Mouse (Mus musculus) liver, embryonic 14.5 days (tissue): ENCODE measurements around the gene Neurl1a. TPM values are rescaled to one million over a fixed set of nuclear protein-coding genes. Genes with fewer than 3 reads are reported as not detected.
A peak's percentile ranks its signal among the peaks of the same experiment; 100 is the strongest.

Experiments used
- ATAC-seq: fragments of 200-750 bp; cut with Nextera tagmentation; 2 replicates; pipeline ENCODE4 v1.8.0; 2017; ENCODE audit warnings: moderate number of reproducible peaks, mild to moderate bottlenecking, moderate library complexity; ENCODE audit not compliant: insufficient read depth
- DNase-seq, 3 experiments: peaks; one replicate each; pipeline ENCODE4 v3.0.0-alpha.2; 2012 to 2013; ENCODE audit warnings: low read depth in 3 of 3, low spot score in 3 of 3
- H3K27ac ChIP-seq: fragments of 300-500 bp; sonication (generic); 2 replicates; pipeline ENCODE4 v1.5.1; 2014; ENCODE audit warnings: moderate library complexity, mild to moderate bottlenecking, control low read depth, inconsistent platforms
- H3K27me3 ChIP-seq: fragments of 300-500 bp; sonication (generic); 2 replicates; pipeline ENCODE4 v1.6.1; 2014; ENCODE audit warnings: mild to moderate bottlenecking, low read length, moderate library complexity; ENCODE audit not compliant: control insufficient read depth, insufficient read depth
- H3K36me3 ChIP-seq: fragments of 300-500 bp; sonication (generic); replicated peaks from 2 replicates; pipeline ENCODE4 v1.6.1; 2014; ENCODE audit warnings: low read depth; ENCODE audit not compliant: control insufficient read depth, insufficient read depth
- H3K4me1 ChIP-seq, 2 experiments: fragments of 200-500 bp in 1 of 2; fragments of 300-500 bp in 1 of 2; sonication (generic) in 1 of 2; replicated peaks; 2 replicates each; pipeline ENCODE4 v1.6.1; 2012 to 2014; ENCODE audit warnings: antibody characterized with exemption in 1 of 2, inconsistent platforms in 1 of 2, low read length in 1 of 2; ENCODE audit not compliant: control insufficient read depth in 2 of 2, insufficient read depth in 2 of 2
- H3K4me2 ChIP-seq: fragments of 300-500 bp; sonication (generic); 2 replicates; pipeline ENCODE4 v1.6.1; 2014; ENCODE audit warnings: low read depth, mild to moderate bottlenecking, control low read depth, moderate library complexity
- H3K4me3 ChIP-seq, 2 experiments: fragments of 200-500 bp in 1 of 2; fragments of 300-500 bp in 1 of 2; sonication (generic) in 1 of 2; 2 replicates each; pipeline ENCODE4 v1.5.1; 2012 to 2014; ENCODE audit warnings: low read depth in 2 of 2, low read length in 2 of 2, mild to moderate bottlenecking in 2 of 2, control low read depth in 1 of 2, inconsistent platforms in 1 of 2, moderate library complexity in 1 of 2; ENCODE audit not compliant: insufficient read depth in 1 of 2
- H3K9ac ChIP-seq: fragments of 300-500 bp; sonication (generic); replicated peaks from 2 replicates; pipeline ENCODE4 v1.6.1; 2014; ENCODE audit warnings: mild to moderate bottlenecking, control low read depth, moderate library complexity
- H3K9me3 ChIP-seq: fragments of 300-500 bp; sonication (generic); 2 replicates; pipeline ENCODE4 v1.6.1; 2016; ENCODE audit warnings: low read length, mixed read lengths; ENCODE audit not compliant: control insufficient read depth
- CTCF ChIP-seq: IDR thresholded peaks from 2 replicates; pipeline ENCODE4 v1.5.1; 2016; ENCODE audit warnings: antibody characterized with exemption, low read depth, control low read depth
- EP300 ChIP-seq: IDR thresholded peaks from 2 replicates; pipeline ENCODE4 v1.6.1; 2016; ENCODE audit warnings: antibody characterized with exemption, low read depth
- WGBS: fragments of 180-500 bp; shearing (Covaris S2); extraction: QIAGEN DNeasy Blood & Tissue Kit; methylation state at CpG from one replicate; pipeline ENCODE4 v1.1.7; 2014; ENCODE audit not compliant: insufficient replicate concordance; 5-methylcytosine and 5-hydroxymethylcytosine counted together
- polyA plus RNA-seq, 2 experiments: library from polyadenylated mRNA; depleted of rRNA in 1 of 2; stranded (reverse) in 1 of 2; unstranded in 1 of 2; fragments of >200 nt; fragmentation: Nextera tagmentation in 1 of 2; extraction: Ambion mirVana in 1 of 2; gene quantifications; 2 replicates each; pipeline versions ENCODE4 v1.2.1 to v1.2.3; 2012 to 2014

The Neurl1a gene
- polyA plus RNA-seq, 2 experiments, result 0.53 to 0.70 TPM

DNA sequence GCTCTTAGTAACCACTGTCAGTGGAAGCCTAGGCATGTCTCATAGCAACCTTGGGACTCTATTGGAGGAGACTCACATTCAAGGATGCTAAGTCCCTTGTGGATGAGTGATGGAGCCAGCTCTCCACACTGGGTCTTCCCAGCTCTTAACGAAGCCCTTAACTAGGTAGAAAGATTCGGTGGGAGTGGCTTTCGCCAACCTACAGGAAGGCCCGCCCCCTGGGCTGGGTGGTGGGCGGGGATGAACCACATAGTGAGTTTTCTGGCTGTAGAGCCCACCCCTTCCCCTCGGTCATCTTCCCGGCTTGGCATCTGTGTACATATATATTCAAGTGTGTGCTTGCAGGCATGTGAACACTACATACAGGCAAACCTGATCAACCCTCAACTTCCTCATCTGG, 62.3 kb downstream of the Neurl1a start:
- Histone ChIP-seq H3K27me3 (no peaks in the 10 kb centered on the region), H3K4me2 (no peak overlapping the region), H3K9me3 (no peaks in the 10 kb centered on the region), H3K36me3 (no peaks in the 10 kb centered on the region), H3K9ac (no peak overlapping the region), H3K4me3 (no peak overlapping the region), H3K27ac (no peak overlapping the region), H3K4me1 (0 out of 4 replicates have a peak, but pooled peaks cover 0 to 2% of the 10 kb centered on the region in 2 experiments)
- TF ChIP-seq EP300, result no peak
- no peak for TF ChIP-seq CTCF
- ATAC-seq, result no peak
- DNase-seq, result no peak
- 26% methylated on average over 7 of the region's 7 CpGs for WGBS

DNA sequence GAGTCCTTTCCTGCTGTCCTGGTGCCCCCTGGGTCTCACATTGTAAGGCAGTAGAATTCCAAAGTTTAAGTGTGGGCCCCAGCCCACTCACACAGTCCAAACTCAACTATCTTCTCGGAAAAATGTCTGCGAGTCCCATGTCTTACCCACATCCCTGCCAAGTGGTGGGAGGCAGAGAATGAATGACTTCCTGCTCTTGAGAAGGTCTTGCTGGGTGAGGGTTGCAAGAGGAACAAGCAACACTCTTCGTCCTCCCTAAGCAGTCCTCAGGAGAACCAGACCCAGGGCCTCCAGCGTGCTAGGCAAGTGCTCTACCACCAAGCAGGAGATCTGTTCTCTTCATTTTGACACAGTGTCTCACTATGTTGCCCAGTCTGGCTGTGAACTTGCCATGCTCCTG, 63.6 kb downstream of the Neurl1a start:
- Histone ChIP-seq H3K4me1 (0 out of 4 replicates have a peak, but pooled peaks cover 0 to 2% of the 10 kb centered on the region in 2 experiments), H3K36me3 (no peaks in the 10 kb centered on the region), H3K9ac (no peak overlapping the region), H3K27me3 (no peaks in the 10 kb centered on the region), H3K4me3 (no peak overlapping the region), H3K4me2 (no peak overlapping the region), H3K27ac (no peak overlapping the region), H3K9me3 (no peaks in the 10 kb centered on the region)
- no peak for DNase-seq
- TF ChIP-seq CTCF (no peak), EP300 (no peak)
- WGBS, result 32% methylated on average over 4 of the region's 4 CpGs
- no peak for ATAC-seq

DNA sequence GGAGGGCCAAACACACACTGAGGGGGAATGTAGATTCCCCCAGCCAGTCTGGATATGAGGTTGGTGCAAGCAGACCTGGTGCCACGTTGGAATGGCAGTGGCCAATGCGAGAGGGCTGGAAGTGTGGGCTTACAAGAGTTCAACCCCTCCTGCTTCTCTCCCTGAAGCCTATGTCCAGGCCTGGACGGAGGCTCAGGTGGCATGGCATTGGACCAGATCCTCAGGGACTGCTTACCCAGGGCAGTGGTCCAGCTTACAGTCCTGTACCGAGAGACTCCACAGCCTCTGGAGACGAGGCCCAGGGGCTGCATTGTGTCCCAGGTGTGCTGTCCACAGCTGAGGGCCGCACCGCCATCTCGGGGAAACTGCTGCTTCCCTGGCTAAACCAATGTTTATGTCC, 66.9 kb downstream of the Neurl1a start:
- no peaks in the 10 kb centered on the region for H3K9me3 ChIP-seq
- H3K27me3 ChIP-seq, result no peaks in the 10 kb centered on the region
- no peak overlapping the region for H3K4me2 ChIP-seq
- H3K36me3 ChIP-seq, result no peaks in the 10 kb centered on the region
- DNase-seq (no peak), ATAC-seq (no peak)
- H3K27ac ChIP-seq, result no peak overlapping the region
- WGBS, result 66% methylated on average over 8 of the region's 8 CpGs
- 0 out of 4 replicates have a peak, but pooled peaks cover 0 to 2% of the 10 kb centered on the region in 2 experiments for H3K4me1 ChIP-seq
- H3K4me3 ChIP-seq, result no peak overlapping the region
- H3K9ac ChIP-seq, result no peak overlapping the region
- no peak for TF ChIP-seq EP300
- no peak for TF ChIP-seq CTCF

DNA sequence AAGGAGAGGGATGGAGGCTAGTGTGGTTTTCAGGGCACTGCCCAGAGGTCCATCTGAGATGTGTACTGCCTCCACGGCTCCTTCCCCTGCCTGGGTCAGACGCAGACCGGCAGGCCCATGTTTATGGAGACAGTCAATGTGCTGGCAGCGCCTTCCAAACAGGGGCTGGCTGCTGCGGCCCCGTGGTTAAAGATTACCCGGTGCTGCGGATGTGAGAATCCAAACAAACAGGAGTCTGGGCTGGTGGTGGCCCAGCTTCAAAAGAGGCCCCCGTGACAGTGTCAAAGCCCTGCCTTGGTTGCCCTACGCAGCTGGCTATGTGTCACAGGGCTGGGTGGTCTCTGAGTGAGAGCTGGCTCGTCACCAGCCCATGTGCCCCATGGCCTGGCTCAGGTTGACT, 69.2 kb downstream of the Neurl1a start:
- Histone ChIP-seq H3K4me1 (no peaks in the 10 kb centered on the region), H3K36me3 (no peaks in the 10 kb centered on the region), H3K9ac (no peak overlapping the region), H3K4me2 (no peak overlapping the region), H3K4me3 (no peak overlapping the region), H3K27ac (no peak overlapping the region), H3K27me3 (peaks cover 7% of the 10 kb centered on the region), H3K9me3 (no peaks in the 10 kb centered on the region)
- DNase-seq (no peak), ATAC-seq (peak; percentile 41; the same call in 1 of the 2 replicates)
- no peak for TF ChIP-seq CTCF
- TF ChIP-seq EP300, result no peak
- WGBS, result 49% methylated on average over 11 of the region's 11 CpGs

DNA sequence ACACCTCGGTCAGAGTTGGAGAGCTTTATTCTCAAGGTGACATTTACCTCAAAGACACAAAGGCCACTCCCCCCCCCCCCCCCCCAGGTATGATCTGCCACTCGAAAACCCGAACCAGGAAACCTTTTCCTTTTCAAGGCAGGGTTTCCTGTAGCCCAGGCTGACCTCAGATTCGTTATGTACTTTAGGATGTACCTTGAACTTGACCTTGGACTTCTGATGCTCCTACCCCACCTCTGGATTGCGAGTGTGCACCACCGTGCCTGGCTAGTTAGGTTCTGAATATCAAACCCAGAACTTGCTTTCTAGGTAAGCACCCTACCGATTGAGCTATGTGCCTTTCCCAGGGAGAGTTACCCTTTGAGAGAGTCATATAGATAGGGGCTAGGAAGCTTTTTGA, 69.7 kb downstream of the Neurl1a start:
- TF ChIP-seq EP300, result no peak
- no peak for TF ChIP-seq CTCF
- H3K4me2 ChIP-seq, result no peak overlapping the region
- H3K27ac ChIP-seq, result no peak overlapping the region
- H3K9ac ChIP-seq, result no peak overlapping the region
- 52% methylated on average over 7 of the region's 7 CpGs for WGBS
- no peak for DNase-seq
- peaks cover 12% of the 10 kb centered on the region for H3K27me3 ChIP-seq
- H3K9me3 ChIP-seq, result no peaks in the 10 kb centered on the region
- H3K4me3 ChIP-seq, result no peak overlapping the region
- no peaks in the 10 kb centered on the region for H3K36me3 ChIP-seq
- ATAC-seq, result no peak
- no peaks in the 10 kb centered on the region for H3K4me1 ChIP-seq
